Mouse (Mus musculus) inflammation-experienced regulatory T-cells, adult 16 weeks (primary cell): ENCODE data around the gene Rln1. TPM values are rescaled to one million over a fixed set of nuclear protein-coding genes. Genes with fewer than 3 reads are reported as not detected.

Experiments used
- polyA plus RNA-seq: library from polyadenylated mRNA; unstranded; fragments of 100-300 nt; shearing (Covaris generic); gene quantifications from one replicate; pipeline ENCODE4 v1.2.1, GENCODE M21; 2017

Gene Rln1
- not detected for polyA plus RNA-seq

GRCm38 (mm10) chr19:29334068-29334745 lies at the start of gene Rln1:
Gene Rln1 (minus strand): TSS chr19:29334670.

GRCm38 (mm10) chr19:29366969-29367622 lies 32.6 kb upstream of the Rln1 start, which contains the start of the genes Plgrkt and Cd274:
Gene Plgrkt (minus strand): TSS chr19:29367390.
Gene Cd274 (plus strand): TSS chr19:29367455.

GRCm38 (mm10) chr19:29325053-29325851 lies 9.2 kb downstream of the Rln1 start, which contains the start of gene Insl6:
Gene Insl6 (minus strand): TSS chr19:29325356.

Other genes with a start within 250 kb of the Rln1 start
- gene Rcl1, start 233.3 kb downstream of the Rln1 start, polyA plus RNA-seq, result 64.3 TPM
- 10.5 TPM for gene Jak2, start 82.8 kb downstream of the Rln1 start, polyA plus RNA-seq
- 24.9 TPM for gene Insl6, start 9.3 kb downstream of the Rln1 start, polyA plus RNA-seq
- gene Plgrkt, start 32.7 kb upstream of the Rln1 start, polyA plus RNA-seq, result 299 TPM
- 61.8 TPM for gene Cd274, start 32.8 kb upstream of the Rln1 start, polyA plus RNA-seq
- 21.1 TPM for gene Pdcd1lg2, start 76.2 kb upstream of the Rln1 start, polyA plus RNA-seq
- 1.9 TPM for gene Ric1, start 187.6 kb upstream of the Rln1 start, polyA plus RNA-seq